In genomic region chr17:90252196-90252595, GRCm38 (mm10) we compare ENCODE assay signal across 15 mouse cellular contexts.
DNase-seq lines count a peak whose midpoint lies in the region; ATAC-seq lines count a peak whose summit lies in the region.
"Had no signal": no experiment of that assay in that cellular context is flagged by ENCODE, and none has a peak within 500 bp of the region (broad histone marks: within the 10 kb centered on the region; RNA-seq: fewer than 3 reads in every experiment).

No protein-coding gene starts in this region.

- WGBS in hindbrain, embryonic 12.5 days, result 90% methylated on average over 1 of the region's 1 CpGs
- WGBS in hindbrain, embryonic 11.5 days, result 83% methylated on average over 1 of the region's 1 CpGs
- 27% methylated on average over 1 of the region's 1 CpGs for WGBS in neural tube, embryonic 13.5 days
- WGBS in hindbrain, embryonic 15.5 days, result 42% methylated on average over 1 of the region's 1 CpGs
- WGBS in liver, embryonic 11.5 days, result 88% methylated on average over 1 of the region's 1 CpGs

- ATAC-seq in hindbrain, embryonic 12.5 days (ENCODE audit: low FRiP score), result 0 out of 2 replicates have a peak, but pooled peaks have one; percentile 38
- no peak for ATAC-seq in hindbrain, embryonic 11.5 days (ENCODE audit: low FRiP score)
- ATAC-seq in neural tube, embryonic 13.5 days (ENCODE audit: low read depth), result peak; percentile 67; the same call in 1 of the 2 replicates
- ATAC-seq in hindbrain, embryonic 15.5 days (ENCODE audit: low FRiP score, low read depth), result 0 out of 2 replicates have a peak, but pooled peaks have one; percentile 45
- ATAC-seq in liver, embryonic 11.5 days (replicated peaks; ENCODE audit: low FRiP score), result no peak

- no peaks in the 10 kb centered on the region for H3K9me3 ChIP-seq in hindbrain, embryonic 12.5 days (replicated peaks)
- H3K9me3 ChIP-seq in hindbrain, embryonic 11.5 days (ENCODE audit: control insufficient read depth, low read length), result no peaks in the 10 kb centered on the region
- no peaks in the 10 kb centered on the region for H3K9me3 ChIP-seq in neural tube, embryonic 13.5 days
- no peaks in the 10 kb centered on the region for H3K9me3 ChIP-seq in hindbrain, embryonic 15.5 days
- no peaks in the 10 kb centered on the region for H3K9me3 ChIP-seq in liver, embryonic 11.5 days (ENCODE audit: control insufficient read depth, low read length)
- H3K9me3 ChIP-seq: heart, embryonic 12.5 days; neural tube, embryonic 12.5 days had no signal

- no peak for DNase-seq in hindbrain, embryonic 11.5 days (ENCODE audit: low spot score)
- no peak for DNase-seq in neural tube, embryonic 10.5 days (ENCODE audit: extremely low spot score, low spot score)
- no peak for DNase-seq in MN1 (ENCODE audit: low spot score)
- DNase-seq in liver, embryonic 11.5 days (ENCODE audit: low spot score), result no peak
- DNase-seq: adrenal gland, postnatal 10 days; heart, postnatal 4 days; kidney, adult 2 months; lung, postnatal 14 days; thymus, adult 2 months had no signal

- no peak overlapping the region; the same call in 1 of the 2 replicates for H3K27ac ChIP-seq in hindbrain, embryonic 12.5 days
- no peak overlapping the region for H3K27ac ChIP-seq in hindbrain, embryonic 11.5 days (ENCODE audit: low read depth, low read length)
- H3K27ac ChIP-seq in neural tube, embryonic 13.5 days (replicated peaks), result peak overlapping the region; percentile 56; the same call in 1 of the 2 replicates
- 0 out of 2 replicates have a peak overlapping the region, but pooled peaks have one; percentile 42 for H3K27ac ChIP-seq in hindbrain, embryonic 15.5 days (replicated peaks)
- no peak overlapping the region for H3K27ac ChIP-seq in liver, embryonic 11.5 days (ENCODE audit: low read depth, low read length)
- H3K27ac ChIP-seq: liver, embryonic 14.5 days; neural tube, embryonic 12.5 days had no signal

- H3K4me1 ChIP-seq in hindbrain, embryonic 12.5 days, result peaks cover 12% of the 10 kb centered on the region
- no peaks in the 10 kb centered on the region for H3K4me1 ChIP-seq in hindbrain, embryonic 11.5 days (replicated peaks; ENCODE audit: control insufficient read depth, insufficient read depth, low read length)
- peaks cover 40% of the 10 kb centered on the region for H3K4me1 ChIP-seq in neural tube, embryonic 13.5 days (replicated peaks)
- peaks cover 21% of the 10 kb centered on the region; the same call in 1 of the 2 replicates for H3K4me1 ChIP-seq in hindbrain, embryonic 15.5 days (replicated peaks)
- H3K4me1 ChIP-seq in liver, embryonic 11.5 days (replicated peaks; ENCODE audit: control insufficient read depth, insufficient read depth, low read length), result no peaks in the 10 kb centered on the region
- H3K4me1 ChIP-seq: heart, embryonic 12.5 days had no signal

- H3K27me3 ChIP-seq in hindbrain, embryonic 12.5 days, result no peaks in the 10 kb centered on the region
- no peaks in the 10 kb centered on the region for H3K27me3 ChIP-seq in hindbrain, embryonic 11.5 days (ENCODE audit: control insufficient read depth, insufficient read depth, low read length)
- H3K27me3 ChIP-seq in neural tube, embryonic 13.5 days, result no peaks in the 10 kb centered on the region
- no peaks in the 10 kb centered on the region for H3K27me3 ChIP-seq in hindbrain, embryonic 15.5 days
- no peaks in the 10 kb centered on the region for H3K27me3 ChIP-seq in liver, embryonic 11.5 days (replicated peaks; ENCODE audit: control insufficient read depth, insufficient read depth, low read length)
- H3K27me3 ChIP-seq: heart, embryonic 12.5 days; neural tube, embryonic 12.5 days had no signal

- no peak overlapping the region for H3K4me3 ChIP-seq in hindbrain, embryonic 12.5 days
- no peak overlapping the region for H3K4me3 ChIP-seq in hindbrain, embryonic 11.5 days (ENCODE audit: low read depth, low read length)
- no peak overlapping the region for H3K4me3 ChIP-seq in neural tube, embryonic 13.5 days
- no peak overlapping the region for H3K4me3 ChIP-seq in hindbrain, embryonic 15.5 days
- no peak overlapping the region for H3K4me3 ChIP-seq in liver, embryonic 11.5 days (ENCODE audit: low read depth, low read length)
- H3K4me3 ChIP-seq: heart, embryonic 12.5 days; neural tube, embryonic 12.5 days had no signal

- no peak overlapping the region for H3K4me2 ChIP-seq in hindbrain, embryonic 12.5 days (replicated peaks)
- H3K4me2 ChIP-seq in hindbrain, embryonic 11.5 days (replicated peaks; ENCODE audit: low read depth, low read length), result no peak overlapping the region
- no peak overlapping the region for H3K4me2 ChIP-seq in neural tube, embryonic 13.5 days
- no peak overlapping the region for H3K4me2 ChIP-seq in hindbrain, embryonic 15.5 days
- H3K4me2 ChIP-seq in liver, embryonic 11.5 days, result no peak overlapping the region
- H3K4me2 ChIP-seq: heart, embryonic 12.5 days; neural tube, embryonic 12.5 days had no signal

- H3K36me3 ChIP-seq in hindbrain, embryonic 12.5 days, result no peaks in the 10 kb centered on the region
- no peaks in the 10 kb centered on the region for H3K36me3 ChIP-seq in hindbrain, embryonic 11.5 days (ENCODE audit: control insufficient read depth, insufficient read depth, low read length)
- no peaks in the 10 kb centered on the region for H3K36me3 ChIP-seq in neural tube, embryonic 13.5 days
- no peaks in the 10 kb centered on the region for H3K36me3 ChIP-seq in hindbrain, embryonic 15.5 days
- no peaks in the 10 kb centered on the region for H3K36me3 ChIP-seq in liver, embryonic 11.5 days (ENCODE audit: control insufficient read depth, insufficient read depth, low read length)
- H3K36me3 ChIP-seq: heart, embryonic 12.5 days; neural tube, embryonic 12.5 days had no signal

- no peak overlapping the region for H3K9ac ChIP-seq in hindbrain, embryonic 12.5 days
- H3K9ac ChIP-seq in hindbrain, embryonic 11.5 days (ENCODE audit: low read depth, low read length), result no peak overlapping the region
- no peak overlapping the region for H3K9ac ChIP-seq in neural tube, embryonic 13.5 days
- H3K9ac ChIP-seq in hindbrain, embryonic 15.5 days, result no peak overlapping the region
- no peak overlapping the region for H3K9ac ChIP-seq in liver, embryonic 11.5 days (ENCODE audit: low read depth, low read length)
- H3K9ac ChIP-seq: heart, embryonic 12.5 days; liver, embryonic 14.5 days; neural tube, embryonic 12.5 days had no signal

Comparison
In these comparisons a context has a peak if more than half of its experiments do, and no peak if none do; other contexts are left out.
1. ATAC-seq: peak in hindbrain, embryonic 12.5 days (single experiment), neural tube, embryonic 13.5 days (single experiment) and hindbrain, embryonic 15.5 days (single experiment); none in hindbrain, embryonic 11.5 days (single experiment) and liver, embryonic 11.5 days (single experiment).
2. H3K27ac ChIP-seq: peak in neural tube, embryonic 13.5 days (single experiment) and hindbrain, embryonic 15.5 days (single experiment); none in hindbrain, embryonic 12.5 days (single experiment), hindbrain, embryonic 11.5 days (single experiment) and liver, embryonic 11.5 days (single experiment).